Mouse (Mus musculus): Measurements from ENCODE around the gene Zscan2. TPM values are rescaled to one million over a fixed set of nuclear protein-coding genes. Genes with fewer than 3 reads are reported as not detected.

The Zscan2 gene
- polyA plus RNA-seq, 1 experiment from 2014 or later: 4.6 TPM

DNA sequence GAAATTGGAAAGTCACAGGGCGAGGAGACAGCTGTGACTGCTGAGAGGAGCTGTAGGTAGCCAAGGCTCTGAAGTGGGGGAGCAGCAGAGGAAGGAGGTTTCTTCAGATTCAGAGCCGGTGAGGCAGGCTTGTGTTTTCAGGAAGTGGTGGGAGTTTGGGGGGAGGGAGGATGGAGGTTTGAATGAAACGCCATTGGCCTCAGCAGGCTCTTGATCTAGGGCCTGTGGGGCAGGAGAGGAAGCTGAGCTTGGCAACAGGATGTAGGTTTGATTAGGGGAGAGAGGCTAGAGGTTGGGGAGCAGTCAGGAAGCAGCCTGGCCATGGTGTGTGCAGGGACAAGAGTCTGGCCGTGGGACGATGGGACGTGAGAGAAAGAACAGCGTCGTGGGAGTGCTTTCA, 4.1 kb downstream of the Zscan2 start:
- Histone ChIP-seq H3K4me1 (peaks cover 48% of the 10 kb centered on the region), H3K27ac (replicated peaks) (no peak overlapping the region), H3K4me2 (replicated peaks) (no peak overlapping the region), H3K9me3 (no peaks in the 10 kb centered on the region), H3K36me3 (peaks cover 43% of the 10 kb centered on the region), H3K27me3 (no peaks in the 10 kb centered on the region), H3K4me3 (no peak overlapping the region), H3K9ac (replicated peaks) (no peak overlapping the region)
- 87% methylated on average over 8 of the region's 8 CpGs for WGBS
- no peak for ATAC-seq (replicated peaks)

DNA sequence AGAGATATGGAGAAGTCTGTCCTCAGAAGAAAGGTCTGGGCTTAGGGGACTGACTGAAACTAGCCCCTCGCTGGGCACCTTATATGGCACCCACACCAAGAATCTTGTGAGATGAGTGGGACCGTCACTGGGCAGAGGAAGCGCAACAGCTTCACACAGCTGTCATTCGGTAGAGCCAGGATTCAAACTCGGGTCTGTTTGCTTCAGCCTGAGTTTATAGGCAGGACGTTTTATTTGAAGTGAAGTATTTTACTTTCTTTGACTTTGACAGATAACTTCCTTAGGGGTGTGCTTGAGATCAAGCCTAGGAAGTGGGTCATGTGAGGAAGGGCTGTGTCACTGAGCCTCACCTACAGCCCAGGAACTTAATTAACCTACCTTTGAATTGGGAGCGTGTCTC, 4.8 kb downstream of the Zscan2 start:
- Histone ChIP-seq H3K36me3 (peaks cover 49% of the 10 kb centered on the region), H3K27ac (replicated peaks) (no peak overlapping the region), H3K4me1 (peaks cover 42% of the 10 kb centered on the region), H3K27me3 (no peaks in the 10 kb centered on the region), H3K4me2 (replicated peaks) (no peak overlapping the region), H3K4me3 (no peak overlapping the region), H3K9ac (replicated peaks) (no peak overlapping the region), H3K9me3 (no peaks in the 10 kb centered on the region)
- 95% methylated on average over 7 of the region's 7 CpGs for WGBS
- no peak for ATAC-seq (replicated peaks)

DNA sequence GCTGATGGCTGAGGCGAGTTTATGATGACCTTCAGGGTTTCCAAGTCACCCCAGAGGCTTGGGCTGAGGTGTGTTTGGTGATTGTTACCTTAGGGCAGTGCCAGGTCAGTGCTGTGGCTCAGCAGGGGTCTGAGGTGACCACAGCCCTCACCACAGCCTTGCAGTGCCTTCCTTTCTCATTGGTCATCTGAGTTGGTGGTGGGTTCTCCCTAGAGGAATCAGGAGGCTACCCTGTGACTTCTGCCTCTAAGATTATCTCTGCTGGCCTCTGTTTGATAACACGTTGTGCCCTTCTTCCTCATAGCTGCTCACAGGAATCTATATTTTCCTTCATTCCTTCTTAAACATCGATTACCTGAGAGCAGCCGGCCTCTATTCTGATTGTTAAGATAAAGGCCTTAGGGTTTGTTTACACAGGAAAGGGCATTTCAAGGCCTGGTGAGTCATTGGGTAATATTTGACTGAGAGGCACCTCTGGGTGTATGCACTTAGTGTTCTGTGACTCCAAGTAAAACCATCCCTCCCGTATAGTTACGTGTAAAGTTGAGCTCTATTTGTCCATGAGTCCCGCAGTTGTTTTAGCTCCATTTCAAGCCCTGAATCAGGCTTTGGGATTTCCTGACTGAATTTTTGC, 5.9 kb downstream of the Zscan2 start:
- Histone ChIP-seq H3K9me3 (no peaks in the 10 kb centered on the region), H3K4me3 (no peak overlapping the region), H3K4me1 (peaks cover 40% of the 10 kb centered on the region), H3K27ac (replicated peaks) (no peak overlapping the region), H3K27me3 (no peaks in the 10 kb centered on the region), H3K9ac (replicated peaks) (no peak overlapping the region), H3K36me3 (peaks cover 58% of the 10 kb centered on the region), H3K4me2 (replicated peaks) (no peak overlapping the region)
- ATAC-seq (replicated peaks): no peak
- WGBS: 86% methylated on average over 7 of the region's 7 CpGs

DNA sequence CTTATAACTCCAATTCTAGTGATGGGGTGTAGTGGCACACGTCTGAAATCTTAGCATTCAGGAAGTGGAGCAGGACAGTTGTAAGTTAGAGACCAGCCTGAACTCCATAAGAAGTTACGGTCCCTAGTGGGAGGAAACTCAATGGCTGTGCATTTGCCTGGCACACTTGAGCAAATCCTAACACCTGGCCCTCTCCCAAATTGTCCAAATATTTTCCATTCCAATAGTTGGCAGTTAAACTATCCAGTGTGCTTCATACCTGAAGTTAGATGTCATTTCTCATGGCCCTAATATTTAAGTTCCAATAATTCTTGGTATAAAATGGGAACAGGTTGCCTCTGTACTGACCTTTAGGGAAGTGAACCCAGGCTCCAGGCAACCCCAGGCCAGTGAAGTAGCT, 8.0 kb downstream of the Zscan2 start:
- 91% methylated on average over 2 of the region's 2 CpGs for WGBS
- Histone ChIP-seq H3K4me3 (no peak overlapping the region), H3K27me3 (no peaks in the 10 kb centered on the region), H3K9me3 (no peaks in the 10 kb centered on the region), H3K36me3 (peaks cover 75% of the 10 kb centered on the region), H3K4me1 (peaks cover 19% of the 10 kb centered on the region), H3K27ac (replicated peaks) (no peak overlapping the region), H3K9ac (replicated peaks) (no peak overlapping the region), H3K4me2 (replicated peaks) (no peak overlapping the region)
- no peak for ATAC-seq (replicated peaks)

DNA sequence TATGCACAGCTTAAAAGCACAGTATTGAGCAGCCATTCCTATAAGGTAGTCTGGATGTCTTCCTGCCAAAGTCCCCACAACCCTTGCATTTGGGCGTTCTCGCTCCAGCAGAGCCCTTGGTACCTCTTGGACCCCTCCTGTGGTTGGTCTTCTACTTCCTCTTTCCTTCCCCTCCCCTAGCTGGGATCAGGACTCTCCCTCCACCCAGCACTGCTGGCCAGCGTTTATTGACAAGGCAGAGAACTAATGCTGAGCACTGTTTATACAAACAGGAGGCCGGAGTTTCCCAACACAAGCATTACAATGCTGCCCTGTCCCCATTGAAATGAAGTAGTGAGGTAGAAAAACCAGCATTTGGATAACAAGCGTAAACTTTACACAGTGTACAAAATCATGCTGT, 12.3 kb downstream of the Zscan2 start:
- Histone ChIP-seq H3K4me1 (no peaks in the 10 kb centered on the region), H3K36me3 (peaks cover 85% of the 10 kb centered on the region), H3K27me3 (no peaks in the 10 kb centered on the region), H3K9ac (replicated peaks) (no peak overlapping the region), H3K4me3 (no peak overlapping the region), H3K4me2 (replicated peaks) (no peak overlapping the region), H3K9me3 (no peaks in the 10 kb centered on the region), H3K27ac (replicated peaks) (no peak overlapping the region)
- ATAC-seq (replicated peaks): no peak
- 82% methylated on average over 5 of the region's 5 CpGs for WGBS

DNA sequence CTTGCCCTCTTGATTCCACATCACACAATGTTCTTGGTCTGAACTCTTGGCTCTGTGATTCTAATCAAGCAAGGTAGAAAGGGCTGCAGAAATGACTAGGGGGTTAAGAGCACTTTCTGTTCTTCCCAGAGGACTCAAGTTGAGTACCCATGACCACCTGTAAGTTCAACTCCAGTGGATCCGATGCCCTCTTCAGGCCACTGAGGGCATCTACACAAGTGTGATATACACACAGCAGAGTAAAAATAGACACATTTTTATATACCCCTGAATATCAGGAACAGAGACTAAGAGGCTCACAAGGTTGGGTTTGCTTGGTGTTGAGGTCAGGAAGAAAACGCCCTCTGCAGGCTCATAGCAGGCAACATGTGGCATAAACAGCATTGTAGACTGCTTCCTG, 12.9 kb downstream of the Zscan2 start:
- peaks cover 80% of the 10 kb centered on the region for H3K36me3 ChIP-seq
- whole genome bisulfite sequencing: 99% methylated on average over 2 of the region's 2 CpGs
- no peak for ATAC-seq (replicated peaks)

DNA sequence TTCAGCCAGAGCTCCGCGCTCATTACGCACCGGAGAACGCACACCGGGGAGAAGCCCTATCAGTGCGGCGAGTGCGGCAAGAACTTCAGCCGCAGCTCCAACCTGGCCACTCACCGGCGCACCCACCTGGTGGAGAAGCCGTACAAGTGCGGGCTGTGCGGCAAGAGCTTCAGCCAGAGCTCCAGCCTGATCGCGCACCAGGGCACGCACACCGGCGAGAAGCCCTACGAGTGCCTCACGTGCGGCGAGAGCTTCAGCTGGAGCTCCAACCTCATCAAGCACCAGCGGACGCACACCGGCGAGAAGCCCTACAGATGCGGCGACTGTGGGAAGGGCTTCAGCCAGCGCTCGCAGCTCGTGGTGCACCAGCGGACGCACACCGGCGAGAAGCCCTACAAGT, 15.0 kb downstream of the Zscan2 start:
- H3K27ac ChIP-seq (replicated peaks): no peak overlapping the region
- no peak overlapping the region for H3K9ac ChIP-seq (replicated peaks)
- H3K27me3 ChIP-seq: no peaks in the 10 kb centered on the region
- no peaks in the 10 kb centered on the region for H3K9me3 ChIP-seq
- ATAC-seq (replicated peaks): no peak
- no peak overlapping the region for H3K4me3 ChIP-seq
- no peak overlapping the region for H3K4me2 ChIP-seq (replicated peaks)
- H3K4me1 ChIP-seq: no peaks in the 10 kb centered on the region
- peaks cover 65% of the 10 kb centered on the region for H3K36me3 ChIP-seq
- WGBS: 30% methylated on average over 37 of the region's 37 CpGs

More for the DNA sequence above, 12.9 kb downstream of the Zscan2 start:
- H3K27me3 ChIP-seq: no peaks in the 10 kb centered on the region
- no peaks in the 10 kb centered on the region for H3K4me1 ChIP-seq
- no peak overlapping the region for H3K4me2 ChIP-seq (replicated peaks)
- no peaks in the 10 kb centered on the region for H3K9me3 ChIP-seq
- no peak overlapping the region for H3K9ac ChIP-seq (replicated peaks)
- no peak overlapping the region for H3K4me3 ChIP-seq
- H3K27ac ChIP-seq (replicated peaks): no peak overlapping the region

DNA sequence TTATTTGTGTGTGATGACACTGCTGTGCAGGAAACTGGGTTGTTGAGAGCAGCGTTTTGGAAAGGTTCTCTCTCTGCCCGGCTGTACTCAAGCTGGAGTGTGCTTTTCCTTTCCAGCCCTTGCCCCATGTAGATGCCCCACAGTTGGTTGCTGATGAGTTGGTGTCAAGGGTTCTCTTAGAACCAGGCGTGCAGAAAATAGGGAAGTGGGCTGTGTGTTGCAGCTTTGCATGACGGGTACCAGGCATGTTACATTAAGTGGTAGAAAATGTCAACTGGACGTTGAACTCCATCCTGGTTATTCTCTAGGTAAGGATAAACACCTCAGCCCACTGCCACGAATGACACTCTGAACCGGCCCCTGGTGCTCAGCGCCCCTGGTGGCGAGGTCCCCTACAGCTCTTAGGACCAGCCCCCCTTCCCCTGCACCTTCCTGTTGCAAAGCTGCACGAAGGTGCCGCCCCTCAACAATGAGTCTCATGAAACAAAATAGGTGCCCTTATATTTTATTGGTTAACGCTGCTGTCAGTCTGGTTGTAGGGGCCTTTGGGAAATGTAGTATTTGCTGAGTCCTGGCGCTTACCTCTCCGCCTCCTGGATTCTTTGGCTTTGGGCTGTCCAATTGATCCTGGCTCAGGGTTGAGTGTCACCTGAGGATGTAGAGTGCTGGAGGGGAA, 22.2 kb downstream of the Zscan2 start:
- peak overlapping the region; percentile 40 for H3K4me2 ChIP-seq (replicated peaks)
- H3K4me3 ChIP-seq: peak overlapping the region; percentile 17
- ATAC-seq (replicated peaks): peak; percentile 94
- peak overlapping the region; percentile 2; the same call in 1 of the 2 replicates for H3K9ac ChIP-seq (replicated peaks)
- H3K9me3 ChIP-seq: no peaks in the 10 kb centered on the region
- H3K36me3 ChIP-seq: 0 out of 2 replicates have a peak, but pooled peaks cover 6% of the 10 kb centered on the region
- H3K4me1 ChIP-seq: peaks cover 5% of the 10 kb centered on the region; the same call in 1 of the 2 replicates
- WGBS: 24% methylated on average over 14 of the region's 14 CpGs
- H3K27me3 ChIP-seq: no peaks in the 10 kb centered on the region
- no peak overlapping the region for H3K27ac ChIP-seq (replicated peaks)

DNA sequence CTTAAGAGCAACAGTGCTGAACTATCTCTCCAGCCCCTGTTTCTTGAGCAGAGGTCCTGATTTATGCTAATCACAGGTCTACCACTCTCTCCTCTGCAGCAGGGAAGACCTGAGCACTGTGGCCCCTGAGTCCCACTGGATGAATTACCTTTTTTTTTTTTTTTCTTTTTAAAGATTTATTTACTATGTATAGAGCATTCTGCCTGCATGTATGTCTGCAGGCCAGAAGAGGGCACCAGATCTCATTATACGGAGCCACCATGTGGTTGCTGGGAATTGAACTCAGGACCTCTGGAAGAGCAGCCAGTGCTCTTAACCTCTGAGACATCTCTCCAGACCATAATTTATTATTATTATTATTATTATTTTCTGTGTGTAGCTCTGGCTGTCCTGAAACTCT, 24.9 kb downstream of the Zscan2 start:
- Histone ChIP-seq H3K4me1 (peaks cover 15% of the 10 kb centered on the region), H3K9ac (replicated peaks) (no peak overlapping the region), H3K27ac (replicated peaks) (no peak overlapping the region), H3K4me3 (no peak overlapping the region), H3K36me3 (0 out of 2 replicates have a peak, but pooled peaks cover 5% of the 10 kb centered on the region), H3K4me2 (replicated peaks) (no peak overlapping the region), H3K27me3 (no peaks in the 10 kb centered on the region), H3K9me3 (no peaks in the 10 kb centered on the region)
- WGBS: 22% methylated on average over 1 of the region's 1 CpGs
- ATAC-seq (replicated peaks): no peak

DNA sequence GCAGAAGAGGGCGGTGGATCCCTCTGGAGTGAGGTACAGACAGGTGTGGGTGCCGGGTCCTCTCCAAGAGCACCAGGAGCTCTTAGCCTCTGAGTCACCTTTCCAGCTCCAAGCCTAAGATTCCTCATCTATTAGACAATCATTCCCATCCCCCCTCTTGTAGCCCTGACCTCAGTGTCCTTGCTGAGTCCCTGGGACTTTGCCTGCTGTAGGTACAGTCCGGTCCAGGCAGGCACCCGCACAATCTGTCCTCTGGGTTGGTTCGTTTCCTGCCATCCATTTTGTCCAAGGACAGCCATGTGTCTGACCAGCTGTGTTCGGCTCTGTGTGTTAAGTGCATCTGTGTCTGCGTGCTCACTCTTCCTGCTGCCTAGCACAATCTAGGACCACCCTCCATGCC, 27.9 kb downstream of the Zscan2 start:
- peak overlapping the region; percentile 80 for H3K27ac ChIP-seq (replicated peaks)
- no peak overlapping the region for H3K4me3 ChIP-seq
- H3K9me3 ChIP-seq: no peaks in the 10 kb centered on the region
- ATAC-seq (replicated peaks): peak; percentile 28; the same call in 1 of the 2 replicates
- H3K4me2 ChIP-seq (replicated peaks): no peak overlapping the region
- 67% methylated on average over 7 of the region's 7 CpGs for WGBS
- H3K4me1 ChIP-seq: peaks cover 9% of the 10 kb centered on the region
- H3K9ac ChIP-seq (replicated peaks): no peak overlapping the region
- no peaks in the 10 kb centered on the region for H3K27me3 ChIP-seq
- H3K36me3 ChIP-seq: peaks cover 28% of the 10 kb centered on the region

DNA sequence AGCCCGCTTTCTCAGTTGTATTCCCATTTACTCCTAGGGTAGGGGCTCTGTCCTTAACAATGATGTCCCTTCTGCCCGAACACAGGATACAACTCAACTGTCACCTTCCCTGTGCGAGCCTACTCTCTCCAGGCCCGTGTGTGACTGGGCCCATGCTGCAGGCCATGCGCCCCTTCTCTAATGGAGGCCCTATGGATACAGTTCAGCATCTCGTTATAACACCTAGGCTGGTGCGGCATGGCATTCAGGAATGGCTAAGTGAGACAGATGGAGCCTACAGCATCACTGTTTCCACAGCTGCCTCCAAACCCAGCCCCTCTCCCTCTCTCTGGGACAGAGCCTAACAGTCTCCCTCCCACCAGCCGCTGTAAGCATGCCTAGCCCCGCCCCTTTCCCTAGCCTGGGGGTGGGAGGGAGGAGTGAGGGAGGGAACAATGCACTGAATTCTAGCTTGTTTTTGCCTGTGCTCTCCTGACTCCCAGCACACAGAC, 28.3 kb downstream of the Zscan2 start:
- no peak overlapping the region for H3K9ac ChIP-seq (replicated peaks)
- H3K36me3 ChIP-seq: peaks cover 31% of the 10 kb centered on the region
- H3K27ac ChIP-seq (replicated peaks): peak overlapping the region; percentile 80
- H3K4me2 ChIP-seq (replicated peaks): no peak overlapping the region; the same call in 1 of the 2 replicates
- peak; percentile 82 for ATAC-seq (replicated peaks)
- 36% methylated on average over 9 of the region's 9 CpGs for WGBS
- H3K27me3 ChIP-seq: no peaks in the 10 kb centered on the region
- H3K4me3 ChIP-seq: no peak overlapping the region
- H3K4me1 ChIP-seq: peaks cover 9% of the 10 kb centered on the region
- H3K9me3 ChIP-seq: no peaks in the 10 kb centered on the region

DNA sequence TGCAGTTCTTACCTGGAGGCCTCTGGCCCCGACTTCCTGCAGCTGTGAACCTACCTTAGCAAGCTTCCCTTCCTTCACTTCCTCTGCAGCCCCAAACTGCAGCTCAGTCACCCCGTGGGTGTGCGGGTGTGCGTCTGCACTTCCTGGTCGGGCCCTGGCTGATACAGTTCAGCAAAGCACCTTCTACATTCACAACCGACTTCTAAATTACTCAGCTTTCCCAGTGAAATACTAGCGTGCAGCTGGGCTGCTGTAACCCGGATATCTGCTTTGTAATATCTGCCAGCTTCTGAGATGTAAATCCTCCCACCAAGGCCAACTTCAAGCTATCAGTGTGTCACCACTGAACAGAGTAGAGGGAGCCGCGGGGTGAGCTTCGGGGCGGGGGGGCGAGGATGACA, 29.1 kb downstream of the Zscan2 start:
- Histone ChIP-seq H3K9ac (replicated peaks) (no peak overlapping the region), H3K4me1 (peaks cover 9% of the 10 kb centered on the region), H3K27ac (replicated peaks) (peak overlapping the region; percentile 80), H3K27me3 (no peaks in the 10 kb centered on the region), H3K4me3 (no peak overlapping the region), H3K4me2 (replicated peaks) (no peak overlapping the region), H3K36me3 (peaks cover 38% of the 10 kb centered on the region), H3K9me3 (no peaks in the 10 kb centered on the region)
- 78% methylated on average over 13 of the region's 13 CpGs for WGBS
- ATAC-seq (replicated peaks): no peak
